Mouse (Mus musculus): ENCODE results near the gene B3gnt2.

Gene B3gnt2

DNA sequence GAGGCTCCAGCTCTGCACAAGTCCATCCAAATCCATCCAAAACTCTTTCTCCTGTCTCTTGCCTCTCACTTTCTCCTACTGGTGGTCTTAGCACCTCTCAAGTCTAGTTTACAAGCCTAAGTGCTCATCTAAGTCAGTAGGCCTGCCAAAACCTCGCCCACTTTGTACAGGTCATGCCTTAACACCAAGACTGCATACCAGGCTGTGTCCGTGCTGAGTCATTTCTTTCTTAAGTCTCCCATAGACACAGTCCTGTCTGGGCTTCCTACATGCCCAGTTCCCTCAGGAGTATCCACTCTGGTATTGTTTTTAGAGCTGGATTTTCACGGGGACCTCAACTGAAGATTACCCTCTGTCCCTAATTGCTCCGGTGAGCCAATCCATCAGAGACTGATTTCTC lies 127.9 kb downstream of the B3gnt2 start:
- no peak for DNase-seq (ENCODE audit: low spot score)

- DNase-seq (ENCODE audit: low spot score), result no peak
Measured at GRCm38 (mm10) chr11:22723096-22723495, 137.7 kb downstream of the B3gnt2 start.

GRCm38 (mm10) chr11:22720096-22720495 lies 140.7 kb downstream of the B3gnt2 start:
- no peak for DNase-seq (ENCODE audit: low spot score)

DNA sequence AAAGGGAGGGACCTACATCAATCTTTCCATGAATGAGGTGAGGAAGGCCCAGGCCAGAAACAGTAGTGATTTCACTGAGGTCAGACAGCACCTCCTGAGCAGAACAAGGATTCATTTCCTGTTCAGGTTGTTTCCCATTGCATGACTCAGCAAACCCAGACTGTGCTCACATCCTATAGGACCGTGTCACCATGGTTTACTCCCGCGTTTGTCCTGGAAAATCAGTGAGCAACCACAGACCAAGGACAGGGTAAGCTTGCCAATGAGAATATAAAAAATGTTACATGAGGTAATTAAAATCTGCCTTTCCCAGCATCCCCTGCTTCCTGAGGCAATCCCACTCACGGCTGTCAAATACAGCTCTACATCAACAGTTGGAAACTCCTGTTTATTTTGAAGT lies 141.2 kb downstream of the B3gnt2 start:
- DNase-seq (ENCODE audit: low spot score), result no peak

DNA sequence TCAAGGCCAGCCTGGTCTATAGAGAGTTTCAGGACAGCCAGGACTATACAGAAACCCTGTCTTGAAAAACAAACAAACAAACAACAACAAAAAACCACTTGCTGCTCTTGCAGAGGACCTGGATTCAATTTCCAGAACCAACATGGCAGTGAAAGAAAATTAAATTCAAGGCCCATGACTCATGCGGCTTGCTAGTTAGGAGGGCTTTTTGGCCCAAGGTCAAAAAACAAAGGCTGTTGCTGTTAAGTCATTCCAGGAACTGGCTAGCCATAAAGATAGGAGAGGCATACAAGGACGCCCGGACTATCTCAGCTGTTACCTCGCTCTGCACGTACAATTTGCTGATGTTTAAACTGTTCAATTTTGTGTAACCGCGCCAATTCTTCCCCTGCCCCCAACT lies 142.7 kb downstream of the B3gnt2 start:
- no peak for DNase-seq (ENCODE audit: low spot score)

GRCm38 (mm10) chr11:22711327-22711726 lies 149.4 kb downstream of the B3gnt2 start:
- no peak for DNase-seq (ENCODE audit: low spot score)

DNA sequence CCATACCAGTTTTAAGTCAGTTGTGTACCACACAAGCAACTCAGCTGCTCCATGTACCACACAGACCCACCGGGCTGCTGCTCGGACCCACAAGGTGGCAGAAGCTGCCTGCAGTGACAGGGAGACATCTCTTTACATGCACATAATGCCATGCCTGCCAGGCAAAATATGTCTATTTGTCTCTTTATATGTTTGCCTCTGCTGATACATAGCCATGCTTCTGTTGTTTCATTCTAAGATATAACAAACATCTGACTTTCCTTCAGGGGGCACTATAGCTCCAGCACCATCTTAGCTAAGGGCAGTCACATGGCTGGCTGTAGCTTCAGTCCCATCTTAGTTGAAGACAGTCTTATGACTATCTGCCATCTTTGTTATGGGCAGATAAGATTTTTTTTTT lies 150.2 kb downstream of the B3gnt2 start:
- peak; percentile 18 for DNase-seq (ENCODE audit: low spot score)
